11 mouse cellular contexts compared by ENCODE assay signal in genomic region chr13:45560543-45560942, GRCm38 (mm10). TPM values are rescaled to one million over a fixed set of nuclear protein-coding genes. Genes with fewer than 3 reads are reported as not detected.
DNase-seq lines count a peak whose midpoint lies in the region; ATAC-seq and TF ChIP-seq lines count a peak whose summit lies in the region.
"Had no signal": no experiment of that assay in that cellular context is flagged by ENCODE, and none has a peak within 500 bp of the region (broad histone marks: within the 10 kb centered on the region; RNA-seq: fewer than 3 reads in every experiment).

No protein-coding gene starts in this region.

- H3K27me3 ChIP-seq in kidney, adult 2 months (replicated peaks; ENCODE audit: control insufficient read depth, insufficient read depth, low read length) = no peaks in the 10 kb centered on the region
- H3K27me3 ChIP-seq in kidney, embryonic 14.5 days (ENCODE audit: control insufficient read depth, insufficient read depth, low read length) = no peaks in the 10 kb centered on the region

- 74% methylated on average over 7 of the region's 7 CpGs for WGBS in kidney, adult 2 months
- WGBS in kidney, embryonic 14.5 days = 76% methylated on average over 7 of the region's 7 CpGs

- no peak for ATAC-seq in kidney, embryonic 14.5 days (ENCODE audit: low FRiP score, low TSS enrichment)
- ATAC-seq: forebrain, embryonic 16.5 days had no signal

- DNase-seq in kidney, adult 2 months = no peak
- DNase-seq in thymus, postnatal 0 days (ENCODE audit: low spot score) = peak; percentile 23
- DNase-seq in thymus, adult 18-20 months = no peak
- peak; percentile 49 for DNase-seq in embryo, embryonic 11 days
- DNase-seq in yolk sac, embryonic 10.5 days (ENCODE audit: low spot score) = peak; percentile 19
- no peak for DNase-seq in Muller cell, postnatal 12 days (ENCODE audit: inconsistent ontology term)
- DNase-seq in right cerebral cortex, postnatal 25 days = no peak
- DNase-seq: kidney, adult 11 months; right cerebral cortex, adult 18-20 months had no signal

- no peak for TF ChIP-seq POLR2A in kidney, adult 2 months (IDR thresholded peaks at IDR 0.05; ENCODE audit: low read depth, low read length)

- H3K27ac ChIP-seq in kidney, adult 2 months (ENCODE audit: insufficient read depth, low read depth, low read length) = no peak overlapping the region
- no peak overlapping the region for H3K27ac ChIP-seq in kidney, embryonic 14.5 days (ENCODE audit: low read depth, low read length)

- peak; percentile 51 for TF ChIP-seq CTCF in kidney, adult 2 months (conservative IDR thresholded peaks at IDR 0.05; ENCODE audit: insufficient read depth, insufficient read length, low read depth, low read length)

- H3K9me3 ChIP-seq in kidney, embryonic 14.5 days (ENCODE audit: control insufficient read depth, low read length) = no peaks in the 10 kb centered on the region

- H3K9ac ChIP-seq in kidney, embryonic 14.5 days (ENCODE audit: low read depth, low read length) = no peak overlapping the region

- H3K4me2 ChIP-seq in kidney, embryonic 14.5 days (replicated peaks; ENCODE audit: low read depth, low read length) = no peak overlapping the region

- H3K36me3 ChIP-seq in kidney, adult 2 months (ENCODE audit: control insufficient read depth, insufficient read depth, low read length) = no peaks in the 10 kb centered on the region
- H3K36me3 ChIP-seq in kidney, embryonic 14.5 days (ENCODE audit: control insufficient read depth, insufficient read depth, low read length) = 0 out of 2 replicates have a peak, but pooled peaks cover 6% of the 10 kb centered on the region

- no peaks in the 10 kb centered on the region for H3K4me1 ChIP-seq in kidney, adult 2 months (ENCODE audit: control insufficient read depth, insufficient read depth, low read length)
- no peaks in the 10 kb centered on the region for H3K4me1 ChIP-seq in kidney, embryonic 14.5 days (ENCODE audit: control insufficient read depth, insufficient read depth, low read length)

- H3K4me3 ChIP-seq in kidney, adult 2 months (ENCODE audit: insufficient read depth, low read depth, low read length) = no peak overlapping the region
- H3K4me3 ChIP-seq in kidney, embryonic 14.5 days (ENCODE audit: low read length) = no peak overlapping the region

RNA-seq across cellular contexts. Expression of gene Gmpr, which starts 53.3 kb away (rescaled TPM):
- 128 and 131 TPM in 2 replicates for polyA plus RNA-seq in kidney, adult 2 months (2012; rRNA removed)
- 38.7 and 48.9 TPM in 2 replicates for polyA plus RNA-seq in kidney, embryonic 14.5 days (2014; fragmentation: Nextera tagmentation; extraction: Ambion mirVana)
- polyA plus RNA-seq in thymus, postnatal 0 days (2015; fragmentation: Nextera tagmentation; extraction: Ambion mirVana) = 78.0 and 79.1 TPM in 2 replicates

Comparison
In these comparisons a context has a peak if more than half of its experiments do, and no peak if none do; other contexts are left out.
1. DNase-seq: peak in thymus, postnatal 0 days (single experiment), embryo, embryonic 11 days (single experiment) and yolk sac, embryonic 10.5 days (single experiment); none in kidney, adult 2 months (single experiment), thymus, adult 18-20 months (0 of 2), Muller cell, postnatal 12 days (single experiment) and right cerebral cortex, postnatal 25 days (single experiment).